Mouse (Mus musculus): ENCODE data around the gene Gle1. TPM values are rescaled to one million over a fixed set of nuclear protein-coding genes. Genes with fewer than 3 reads are reported as not detected.
A peak's percentile ranks its signal among the peaks of the same experiment; 100 is the strongest.

Gene Gle1
- polyA plus RNA-seq, 1 experiment from 2014 or later = 59.5 TPM

- ATAC-seq (ENCODE audit: insufficient number of reproducible peaks, low FRiP score, low TSS enrichment, low read depth) = no peak
- under 1% methylated on average over 29 of the region's 41 CpGs for WGBS
These were observed 30.7 kb downstream of the Gle1 start for GRCm38 (mm10) chr2:29965906-29966305.

GRCm38 (mm10) chr2:29966826-29967225, 31.6 kb downstream of the Gle1 start:
- WGBS = 55% methylated on average over 2 of the region's 2 CpGs
- Histone ChIP-seq H3K4me3 (peak overlapping the region; percentile 86), H3K9ac (0 out of 2 replicates have a peak overlapping the region, but pooled peaks have one; percentile 88)

More at GRCm38 (mm10) chr2:29965906-29966305, 30.7 kb downstream of the Gle1 start:
- Histone ChIP-seq H3K27ac (peak overlapping the region; percentile 94), H3K9me3 (no peaks in the 10 kb centered on the region), H3K4me2 (peak overlapping the region; percentile 54), H3K4me1 (peaks cover 39% of the 10 kb centered on the region), H3K4me3 (peak overlapping the region; percentile 86), H3K9ac (peak overlapping the region; percentile 88), H3K27me3 (no peaks in the 10 kb centered on the region), H3K36me3 (peaks cover 14% of the 10 kb centered on the region)

GRCm38 (mm10) chr2:29967768-29968167, 32.5 kb downstream of the Gle1 start:
- Histone ChIP-seq H3K9me3 (no peaks in the 10 kb centered on the region), H3K4me3 (0 out of 2 replicates have a peak overlapping the region, but pooled peaks have one; percentile 1), H3K4me1 (peaks cover 50% of the 10 kb centered on the region), H3K36me3 (peaks cover 14% of the 10 kb centered on the region), H3K9ac (no peak overlapping the region; the same call in 1 of the 2 replicates), H3K27ac (no peak overlapping the region), H3K27me3 (no peaks in the 10 kb centered on the region), H3K4me2 (peak overlapping the region; percentile 54; the same call in 1 of the 2 replicates)
- WGBS = 54% methylated on average over 5 of the region's 5 CpGs
- ATAC-seq (ENCODE audit: insufficient number of reproducible peaks, low FRiP score, low TSS enrichment, low read depth) = no peak

More at GRCm38 (mm10) chr2:29966826-29967225, 31.6 kb downstream of the Gle1 start:
- peak overlapping the region; percentile 54 for H3K4me2 ChIP-seq
- no peaks in the 10 kb centered on the region for H3K9me3 ChIP-seq
- H3K27me3 ChIP-seq = no peaks in the 10 kb centered on the region
- H3K27ac ChIP-seq = no peak overlapping the region
- peaks cover 14% of the 10 kb centered on the region for H3K36me3 ChIP-seq
- H3K4me1 ChIP-seq = peaks cover 43% of the 10 kb centered on the region
- ATAC-seq (ENCODE audit: insufficient number of reproducible peaks, low FRiP score, low TSS enrichment, low read depth) = no peak

- Histone ChIP-seq H3K9me3 (no peaks in the 10 kb centered on the region), H3K4me1 (peaks cover 50% of the 10 kb centered on the region), H3K4me2 (no peak overlapping the region), H3K4me3 (no peak overlapping the region), H3K9ac (no peak overlapping the region), H3K36me3 (peaks cover 14% of the 10 kb centered on the region), H3K27me3 (no peaks in the 10 kb centered on the region), H3K27ac (no peak overlapping the region)
- ATAC-seq (ENCODE audit: insufficient number of reproducible peaks, low FRiP score, low TSS enrichment, low read depth) = no peak
- WGBS = 60% methylated on average over 5 of the region's 5 CpGs
These were observed 33.4 kb downstream of the Gle1 start for GRCm38 (mm10) chr2:29968638-29969037.

- 61% methylated on average over 9 of the region's 9 CpGs for WGBS
- H3K27me3 ChIP-seq = no peaks in the 10 kb centered on the region
- H3K27ac ChIP-seq = peak overlapping the region; percentile 75
- H3K36me3 ChIP-seq = peaks cover 27% of the 10 kb centered on the region
- H3K4me1 ChIP-seq = peaks cover 36% of the 10 kb centered on the region
- ATAC-seq (ENCODE audit: insufficient number of reproducible peaks, low FRiP score, low TSS enrichment, low read depth) = no peak
- H3K9me3 ChIP-seq = no peaks in the 10 kb centered on the region
- H3K4me3 ChIP-seq = no peak overlapping the region
- no peak overlapping the region for H3K9ac ChIP-seq
- no peak overlapping the region for H3K4me2 ChIP-seq
These were observed 36.8 kb downstream of the Gle1 start for GRCm38 (mm10) chr2:29971838-29972635.

- Histone ChIP-seq H3K4me2 (no peak overlapping the region), H3K9ac (no peak overlapping the region), H3K4me1 (peaks cover 21% of the 10 kb centered on the region), H3K9me3 (no peaks in the 10 kb centered on the region), H3K4me3 (no peak overlapping the region), H3K36me3 (peaks cover 30% of the 10 kb centered on the region), H3K27me3 (no peaks in the 10 kb centered on the region), H3K27ac (no peak overlapping the region)
- 38% methylated on average over 2 of the region's 2 CpGs for WGBS
- no peak for ATAC-seq (ENCODE audit: insufficient number of reproducible peaks, low FRiP score, low TSS enrichment, low read depth)
These were observed 38.3 kb downstream of the Gle1 start for GRCm38 (mm10) chr2:29973525-29973924.

- Histone ChIP-seq H3K9ac (no peak overlapping the region), H3K9me3 (no peaks in the 10 kb centered on the region), H3K27me3 (no peaks in the 10 kb centered on the region), H3K36me3 (peaks cover 55% of the 10 kb centered on the region), H3K4me2 (no peak overlapping the region), H3K4me1 (peaks cover 4% of the 10 kb centered on the region), H3K27ac (no peak overlapping the region), H3K4me3 (no peak overlapping the region)
- ATAC-seq (ENCODE audit: insufficient number of reproducible peaks, low FRiP score, low TSS enrichment, low read depth) = no peak
These were observed 42.1 kb downstream of the Gle1 start for GRCm38 (mm10) chr2:29977307-29977706.

- Histone ChIP-seq H3K9me3 (no peaks in the 10 kb centered on the region), H3K4me2 (no peak overlapping the region), H3K36me3 (peaks cover 83% of the 10 kb centered on the region), H3K9ac (no peak overlapping the region), H3K27me3 (no peaks in the 10 kb centered on the region), H3K27ac (no peak overlapping the region), H3K4me1 (no peaks in the 10 kb centered on the region), H3K4me3 (no peak overlapping the region)
- WGBS = 93% methylated on average over 1 of the region's 1 CpGs
- no peak for ATAC-seq (ENCODE audit: insufficient number of reproducible peaks, low FRiP score, low TSS enrichment, low read depth)
These were observed 45.4 kb downstream of the Gle1 start for GRCm38 (mm10) chr2:29980661-29981060.

GRCm38 (mm10) chr2:29991962-29992361, 56.7 kb downstream of the Gle1 start:
- H3K9ac ChIP-seq = no peak overlapping the region
- no peak overlapping the region for H3K4me2 ChIP-seq
- 63% methylated on average over 2 of the region's 2 CpGs for WGBS
- ATAC-seq (ENCODE audit: insufficient number of reproducible peaks, low FRiP score, low TSS enrichment, low read depth) = no peak
- no peaks in the 10 kb centered on the region for H3K9me3 ChIP-seq
- H3K4me3 ChIP-seq = no peak overlapping the region
- no peaks in the 10 kb centered on the region for H3K4me1 ChIP-seq
- peaks cover 99% of the 10 kb centered on the region for H3K36me3 ChIP-seq
- H3K27ac ChIP-seq = no peak overlapping the region
- no peaks in the 10 kb centered on the region for H3K27me3 ChIP-seq

GRCm38 (mm10) chr2:30009101-30009500, 73.9 kb downstream of the Gle1 start:
- H3K9ac ChIP-seq = no peak overlapping the region
- peaks cover 95% of the 10 kb centered on the region for H3K36me3 ChIP-seq
- no peaks in the 10 kb centered on the region for H3K9me3 ChIP-seq
- no peak overlapping the region for H3K27ac ChIP-seq
- no peak overlapping the region for H3K4me2 ChIP-seq
- H3K4me3 ChIP-seq = no peak overlapping the region
- no peak for ATAC-seq (ENCODE audit: insufficient number of reproducible peaks, low FRiP score, low TSS enrichment, low read depth)
- 71% methylated on average over 1 of the region's 1 CpGs for WGBS
- no peaks in the 10 kb centered on the region for H3K27me3 ChIP-seq
- no peaks in the 10 kb centered on the region for H3K4me1 ChIP-seq

All from limb, embryonic 15.5 days (tissue).